Mouse (Mus musculus) hindbrain, embryonic 16.5 days (tissue): Measurements from ENCODE around the gene Rassf1. TPM values are rescaled to one million over a fixed set of nuclear protein-coding genes. Genes with fewer than 3 reads are reported as not detected.

Source experiments
- ATAC-seq: fragments of 200-750 bp; cut with Nextera tagmentation; 2 replicates; pipeline ENCODE4 v1.8.0; 2017; ENCODE audit warnings: moderate TSS enrichment, moderate library complexity
- H3K27ac ChIP-seq: fragments of 300-500 bp; sonication (generic); 2 replicates; pipeline ENCODE4 v1.5.1; 2014; ENCODE audit warnings: low read depth, mild to moderate bottlenecking, control low read depth, low read length, moderate library complexity
- H3K27me3 ChIP-seq: fragments of 300-500 bp; sonication (generic); replicated peaks from 2 replicates; pipeline ENCODE4 v1.6.1; 2014; ENCODE audit warnings: low read length; ENCODE audit not compliant: control insufficient read depth, insufficient read depth
- H3K36me3 ChIP-seq: fragments of 300-500 bp; sonication (generic); 2 replicates; pipeline ENCODE4 v1.6.1; 2014; ENCODE audit warnings: mild to moderate bottlenecking, low read length, moderate library complexity, mixed read lengths; ENCODE audit not compliant: control insufficient read depth, insufficient read depth
- H3K4me1 ChIP-seq: fragments of 300-500 bp; sonication (generic); 2 replicates; pipeline ENCODE4 v1.6.1; 2014; ENCODE audit warnings: low read depth, low read length; ENCODE audit not compliant: control insufficient read depth, insufficient read depth
- H3K4me2 ChIP-seq: fragments of 300-500 bp; sonication (generic); 2 replicates; pipeline ENCODE4 v1.6.1; 2014; ENCODE audit warnings: mild to moderate bottlenecking, low read length, control low read depth, moderate library complexity
- H3K4me3 ChIP-seq: fragments of 300-500 bp; sonication (generic); 2 replicates; pipeline ENCODE4 v1.5.1; 2014; ENCODE audit warnings: mild to moderate bottlenecking, low read length, control low read depth, moderate library complexity
- H3K9ac ChIP-seq: fragments of 300-500 bp; sonication (generic); 2 replicates; pipeline ENCODE4 v1.6.1; 2014; ENCODE audit warnings: low read depth, mild to moderate bottlenecking, control low read depth, low read length, moderate library complexity
- H3K9me3 ChIP-seq: fragments of 300-500 bp; sonication (generic); 2 replicates; pipeline ENCODE4 v1.6.1; 2014; ENCODE audit warnings: mild to moderate bottlenecking, low read length, moderate library complexity; ENCODE audit not compliant: control insufficient read depth
- WGBS: fragments of 180-500 bp; shearing (Covaris S2); extraction: QIAGEN DNeasy Blood & Tissue Kit; methylation state at CpG from one replicate; pipeline ENCODE4 v1.1.7; 2014; 5-methylcytosine and 5-hydroxymethylcytosine counted together
- polyA plus RNA-seq: library from polyadenylated mRNA; unstranded; fragments of >200 nt; fragmentation: Nextera tagmentation; extraction: Ambion mirVana; gene quantifications from 2 replicates; pipeline ENCODE4 v1.2.1, GENCODE M21; 2015

The Rassf1 gene
- polyA plus RNA-seq, 1 experiment from 2014 or later: 45.8 TPM

DNA sequence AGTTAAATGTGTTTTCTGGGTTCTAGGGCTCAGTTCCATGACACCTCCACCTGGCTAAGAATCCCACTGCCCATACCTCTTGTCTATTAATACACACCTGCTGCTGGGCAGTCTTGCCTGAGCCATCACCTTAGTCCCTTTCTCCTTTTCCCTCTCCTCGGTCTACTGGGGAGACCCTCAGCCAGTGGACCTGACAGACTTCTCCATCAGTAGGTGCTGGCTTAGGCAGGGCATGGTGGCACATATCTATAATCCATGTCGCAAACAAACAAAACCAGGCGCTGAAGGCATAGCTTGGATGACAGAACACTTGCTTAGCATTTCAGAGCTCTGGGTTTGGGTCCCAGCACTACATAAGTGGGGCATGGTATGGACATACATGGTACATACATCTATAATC lies 12.6 kb upstream of the Rassf1 start:
- H3K36me3 ChIP-seq: peaks cover 17% of the 10 kb centered on the region
- WGBS: 95% methylated on average over 3 of the region's 3 CpGs
- H3K27me3 ChIP-seq: no peaks in the 10 kb centered on the region
- H3K27ac ChIP-seq: no peak overlapping the region
- H3K4me3 ChIP-seq: no peak overlapping the region
- no peak overlapping the region for H3K9ac ChIP-seq
- peaks cover 47% of the 10 kb centered on the region for H3K4me1 ChIP-seq
- H3K4me2 ChIP-seq: no peak overlapping the region
- ATAC-seq: no peak
- no peaks in the 10 kb centered on the region for H3K9me3 ChIP-seq

DNA sequence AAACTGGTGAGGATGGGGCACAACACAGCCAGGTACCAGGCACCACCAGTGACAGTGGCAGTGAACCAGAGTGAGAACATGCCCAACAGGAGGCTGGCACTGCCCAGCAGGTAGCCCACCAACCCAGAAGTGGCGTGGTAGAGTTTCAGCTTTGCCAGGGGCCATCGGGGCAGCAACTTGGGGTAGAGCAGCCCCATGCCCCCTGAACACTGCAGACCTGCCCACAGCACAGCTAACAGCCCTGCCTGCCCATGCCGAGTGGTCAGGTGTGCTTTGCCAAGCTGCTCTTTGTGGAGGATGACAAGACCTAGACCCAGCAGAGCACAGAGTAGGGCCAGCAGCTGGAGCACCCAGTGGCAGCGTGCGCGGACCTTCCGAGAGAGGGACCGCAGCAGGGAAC lies 11.4 kb upstream of the Rassf1 start:
- H3K4me1 ChIP-seq: peaks cover 46% of the 10 kb centered on the region

DNA sequence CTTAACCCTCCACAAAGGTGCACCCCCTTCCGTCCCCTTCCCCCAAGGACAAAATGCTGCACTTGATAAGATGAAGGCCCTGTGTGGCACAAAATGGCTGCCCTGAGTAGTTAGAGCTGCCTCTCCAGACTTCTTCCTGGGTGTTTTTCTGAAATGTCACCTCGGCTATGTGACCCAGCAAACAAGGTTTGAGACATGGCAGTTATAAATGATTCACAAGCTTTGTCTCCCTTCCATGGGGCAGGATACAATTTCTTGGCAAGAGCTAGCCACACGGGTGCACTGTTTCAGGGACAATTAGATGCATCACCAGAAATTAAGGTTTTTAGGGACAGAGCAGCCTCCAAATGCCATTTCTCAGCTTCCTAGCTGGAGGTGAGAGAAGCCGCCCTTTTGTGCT lies 10.9 kb upstream of the Rassf1 start:
- Histone ChIP-seq H3K27ac (no peak overlapping the region), H3K9me3 (no peaks in the 10 kb centered on the region), H3K36me3 (peaks cover 28% of the 10 kb centered on the region), H3K4me2 (peak overlapping the region; percentile 94), H3K9ac (no peak overlapping the region), H3K4me1 (peaks cover 44% of the 10 kb centered on the region), H3K4me3 (no peak overlapping the region), H3K27me3 (no peaks in the 10 kb centered on the region)
- ATAC-seq: no peak
- 73% methylated on average over 4 of the region's 4 CpGs for WGBS

More for the DNA sequence above, 11.4 kb upstream of the Rassf1 start:
- Histone ChIP-seq H3K9ac (no peak overlapping the region), H3K4me2 (no peak overlapping the region), H3K36me3 (peaks cover 25% of the 10 kb centered on the region), H3K27ac (no peak overlapping the region), H3K27me3 (no peaks in the 10 kb centered on the region), H3K9me3 (no peaks in the 10 kb centered on the region), H3K4me3 (no peak overlapping the region)
- no peak for ATAC-seq
- WGBS: 96% methylated on average over 8 of the region's 8 CpGs

DNA sequence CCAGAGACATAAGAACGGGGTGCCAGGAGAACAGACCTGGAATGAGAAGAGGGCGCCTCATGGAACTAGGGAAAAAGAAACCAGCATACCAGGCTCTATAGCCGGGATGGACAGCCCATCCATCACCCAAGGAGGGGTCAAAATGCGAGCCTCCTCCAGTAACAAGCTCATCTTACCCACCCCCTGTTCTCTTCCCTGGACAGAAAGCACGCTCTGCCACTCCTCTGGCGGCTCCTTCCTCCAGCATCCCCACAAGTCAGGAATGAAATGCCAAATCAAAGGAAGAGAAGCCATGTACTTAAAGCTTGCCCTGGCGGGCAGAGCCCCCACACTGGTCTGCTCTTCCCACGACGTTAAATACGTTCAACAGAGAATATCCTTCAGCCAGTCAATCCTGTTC lies 10.3 kb upstream of the Rassf1 start:
- H3K27me3 ChIP-seq: no peaks in the 10 kb centered on the region
- H3K4me1 ChIP-seq: peaks cover 39% of the 10 kb centered on the region
- no peaks in the 10 kb centered on the region for H3K9me3 ChIP-seq
- peaks cover 28% of the 10 kb centered on the region for H3K36me3 ChIP-seq
- peak overlapping the region; percentile 94 for H3K4me2 ChIP-seq
- ATAC-seq: no peak
- peak overlapping the region; percentile 71 for H3K4me3 ChIP-seq
- 28% methylated on average over 10 of the region's 10 CpGs for WGBS
- peak overlapping the region; percentile 69 for H3K9ac ChIP-seq
- H3K27ac ChIP-seq: no peak overlapping the region

DNA sequence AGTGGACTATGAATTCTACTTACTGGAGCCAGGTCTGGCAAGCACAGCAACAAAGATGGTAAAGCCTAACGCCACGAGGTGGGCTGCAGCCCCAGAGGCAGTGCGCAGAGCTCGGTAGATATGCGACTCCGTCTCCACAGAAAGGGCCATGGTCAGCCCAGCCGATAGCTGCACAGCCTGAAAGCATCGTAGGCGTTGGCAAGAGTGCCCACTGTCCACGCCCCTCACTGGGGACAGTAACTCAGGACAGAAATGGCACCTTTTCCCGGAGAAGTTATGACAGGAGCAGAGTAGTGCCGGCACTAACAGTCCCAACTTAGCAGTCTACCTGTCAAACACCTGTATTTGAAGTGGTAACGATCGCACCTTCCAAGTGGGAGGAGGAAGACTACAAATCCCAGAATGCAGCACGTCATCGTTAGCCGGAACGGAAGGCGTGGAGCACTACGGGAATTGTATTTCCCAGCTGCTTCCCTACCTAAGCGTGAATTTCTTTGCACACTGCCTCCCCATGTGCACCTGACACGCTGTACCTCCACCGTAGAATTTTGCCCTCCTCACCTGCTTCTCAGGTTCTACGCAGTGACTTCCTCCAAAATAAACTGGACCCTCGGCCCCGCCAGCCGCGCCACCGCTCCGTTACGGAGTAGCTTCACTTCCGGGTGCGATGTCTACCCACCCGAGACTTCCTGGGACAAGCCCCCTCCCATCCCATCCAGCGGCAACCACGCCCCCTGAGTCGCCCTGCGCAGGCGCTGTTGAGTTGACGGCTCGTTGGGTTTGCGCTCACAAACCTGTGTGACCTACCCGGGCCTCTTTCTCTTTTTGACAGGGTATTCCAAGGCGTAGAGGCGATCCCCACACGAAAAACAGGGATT lies 9.6 kb upstream of the Rassf1 start, which contains the start of the genes Cyb561d2 and Nprl2:
Gene Cyb561d2, minus strand, starts transcription at position 720 of the 878 bp plus-strand sequence.
Gene Nprl2, plus strand, starts transcription at position 753 of the 878 bp plus-strand sequence.
- peak; percentile 90 for ATAC-seq
- no peaks in the 10 kb centered on the region for H3K27me3 ChIP-seq
- H3K9ac ChIP-seq: peak within 1 kb of the TSS; percentile 69
- peak within 1 kb of the TSS; percentile 94 for H3K4me2 ChIP-seq
- H3K4me3 ChIP-seq: peak within 1 kb of the TSS; percentile 71
- peaks cover 33% of the 10 kb centered on the region for H3K4me1 ChIP-seq
- H3K36me3 ChIP-seq: peaks cover 28% of the 10 kb centered on the region
- H3K27ac ChIP-seq: peak within 1 kb of the TSS; percentile 82
- under 1% methylated on average over 46 of the region's 46 CpGs for WGBS
- H3K9me3 ChIP-seq: no peaks in the 10 kb centered on the region

DNA sequence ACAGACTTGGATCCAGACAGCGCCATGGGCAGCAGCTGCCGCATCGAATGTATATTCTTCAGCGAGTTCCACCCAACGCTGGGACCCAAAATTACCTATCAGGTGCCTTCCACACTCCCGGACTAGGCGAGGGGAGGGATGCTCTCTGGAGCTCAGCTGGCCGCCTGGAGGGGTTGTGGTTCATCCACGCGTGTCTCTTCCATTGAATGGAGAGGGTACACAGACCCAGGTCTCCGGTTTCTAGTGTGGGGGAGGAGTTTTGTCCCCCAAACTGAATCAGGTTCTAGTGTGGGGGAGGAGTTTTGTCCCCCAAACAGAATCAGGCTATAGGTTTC lies 9.0 kb upstream of the Rassf1 start:
- H3K36me3 ChIP-seq: peaks cover 28% of the 10 kb centered on the region
- H3K27me3 ChIP-seq: no peaks in the 10 kb centered on the region
- H3K4me2 ChIP-seq: peak overlapping the region; percentile 94
- no peaks in the 10 kb centered on the region for H3K9me3 ChIP-seq
- ATAC-seq: peak; percentile 15
- H3K27ac ChIP-seq: no peak overlapping the region; the same call in 1 of the 2 replicates
- H3K9ac ChIP-seq: peak overlapping the region; percentile 69
- peaks cover 33% of the 10 kb centered on the region for H3K4me1 ChIP-seq
- H3K4me3 ChIP-seq: peak overlapping the region; percentile 71
- WGBS: under 1% methylated on average over 11 of the region's 11 CpGs

DNA sequence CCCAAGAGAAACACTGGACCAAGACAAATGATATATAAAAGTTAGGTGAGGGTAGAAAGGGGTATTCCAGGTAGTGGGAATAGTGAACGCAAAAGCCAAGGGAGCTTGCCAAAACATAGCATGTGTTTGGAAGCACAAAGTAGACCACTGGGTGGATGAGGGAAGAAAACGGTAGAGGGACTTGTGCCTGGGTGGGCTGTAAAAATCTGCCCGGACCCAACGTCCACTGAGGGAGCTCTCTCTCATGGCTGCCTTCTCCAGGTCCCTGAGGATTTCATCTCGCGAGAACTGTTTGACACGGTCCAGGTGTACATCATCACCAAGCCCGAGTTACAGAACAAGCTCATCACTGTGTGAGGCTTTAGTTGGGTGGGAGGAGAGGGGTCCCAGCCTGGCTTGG lies 8.6 kb upstream of the Rassf1 start:
- Histone ChIP-seq H3K36me3 (peaks cover 28% of the 10 kb centered on the region), H3K4me1 (peaks cover 31% of the 10 kb centered on the region), H3K27me3 (no peaks in the 10 kb centered on the region), H3K27ac (no peak overlapping the region), H3K9me3 (no peaks in the 10 kb centered on the region), H3K4me2 (peak overlapping the region; percentile 94), H3K4me3 (peak overlapping the region; percentile 71), H3K9ac (peak overlapping the region; percentile 69; the same call in 1 of the 2 replicates)
- 47% methylated on average over 8 of the region's 8 CpGs for WGBS
- ATAC-seq: no peak

DNA sequence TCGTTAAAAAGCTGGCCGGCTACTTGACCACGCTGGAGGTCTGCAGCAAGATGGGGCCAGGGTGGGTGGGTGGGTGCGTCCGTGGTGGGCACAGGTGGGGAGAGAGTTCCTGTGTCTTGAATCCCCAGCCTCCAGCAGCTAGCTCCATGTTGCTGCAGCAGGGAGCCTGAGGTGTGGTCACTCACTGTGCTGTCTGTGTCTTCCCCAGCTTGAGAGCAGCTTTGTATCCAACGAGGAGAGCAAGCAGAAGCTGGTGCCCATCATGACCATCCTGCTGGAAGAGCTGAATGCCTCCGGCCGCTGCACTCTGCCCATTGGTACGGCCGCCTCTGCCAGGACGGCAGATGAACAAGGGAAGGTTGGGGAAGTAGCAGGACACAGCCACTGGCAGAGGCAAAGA lies 8.1 kb upstream of the Rassf1 start:
- peaks cover 31% of the 10 kb centered on the region for H3K4me1 ChIP-seq

DNA sequence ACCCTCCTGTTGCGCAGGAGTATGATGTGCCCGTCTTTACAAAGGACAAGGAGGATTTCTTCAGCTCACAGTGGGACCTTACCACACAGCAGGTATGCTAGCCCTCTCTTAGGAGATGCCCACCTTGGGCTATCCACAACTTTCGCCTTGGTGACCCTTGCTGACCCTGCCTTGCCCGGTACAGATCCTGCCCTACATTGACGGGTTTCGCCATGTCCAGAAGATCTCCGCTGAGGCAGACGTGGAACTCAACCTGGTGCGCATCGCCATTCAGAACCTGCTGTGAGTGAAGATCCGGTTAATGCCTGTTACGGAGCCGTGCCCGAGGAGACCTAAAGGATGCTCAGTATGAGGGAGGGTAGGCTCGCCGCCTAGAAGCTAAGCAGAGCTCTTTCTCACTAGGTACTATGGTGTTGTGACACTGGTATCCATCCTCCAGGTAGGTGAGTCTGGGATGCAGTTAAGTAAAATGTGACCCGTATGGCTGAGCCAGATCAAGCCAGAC lies 7.1 kb upstream of the Rassf1 start:
- Histone ChIP-seq H3K36me3 (peaks cover 20% of the 10 kb centered on the region), H3K27me3 (0 out of 2 replicates have a peak, but pooled peaks cover 3% of the 10 kb centered on the region), H3K4me1 (peaks cover 31% of the 10 kb centered on the region), H3K9me3 (no peaks in the 10 kb centered on the region), H3K4me3 (no peak overlapping the region), H3K27ac (no peak overlapping the region), H3K4me2 (no peak overlapping the region), H3K9ac (no peak overlapping the region)
- ATAC-seq: no peak
- 94% methylated on average over 17 of the region's 17 CpGs for WGBS

More for the DNA sequence above, 8.1 kb upstream of the Rassf1 start:
- ATAC-seq: no peak
- Histone ChIP-seq H3K9ac (no peak overlapping the region), H3K4me3 (no peak overlapping the region), H3K36me3 (peaks cover 28% of the 10 kb centered on the region), H3K27me3 (no peaks in the 10 kb centered on the region), H3K9me3 (no peaks in the 10 kb centered on the region), H3K4me2 (no peak overlapping the region), H3K27ac (no peak overlapping the region)
- 88% methylated on average over 11 of the region's 11 CpGs for WGBS
